ENCODE assay signal across 16 mouse cellular contexts in the genomic region with DNA sequence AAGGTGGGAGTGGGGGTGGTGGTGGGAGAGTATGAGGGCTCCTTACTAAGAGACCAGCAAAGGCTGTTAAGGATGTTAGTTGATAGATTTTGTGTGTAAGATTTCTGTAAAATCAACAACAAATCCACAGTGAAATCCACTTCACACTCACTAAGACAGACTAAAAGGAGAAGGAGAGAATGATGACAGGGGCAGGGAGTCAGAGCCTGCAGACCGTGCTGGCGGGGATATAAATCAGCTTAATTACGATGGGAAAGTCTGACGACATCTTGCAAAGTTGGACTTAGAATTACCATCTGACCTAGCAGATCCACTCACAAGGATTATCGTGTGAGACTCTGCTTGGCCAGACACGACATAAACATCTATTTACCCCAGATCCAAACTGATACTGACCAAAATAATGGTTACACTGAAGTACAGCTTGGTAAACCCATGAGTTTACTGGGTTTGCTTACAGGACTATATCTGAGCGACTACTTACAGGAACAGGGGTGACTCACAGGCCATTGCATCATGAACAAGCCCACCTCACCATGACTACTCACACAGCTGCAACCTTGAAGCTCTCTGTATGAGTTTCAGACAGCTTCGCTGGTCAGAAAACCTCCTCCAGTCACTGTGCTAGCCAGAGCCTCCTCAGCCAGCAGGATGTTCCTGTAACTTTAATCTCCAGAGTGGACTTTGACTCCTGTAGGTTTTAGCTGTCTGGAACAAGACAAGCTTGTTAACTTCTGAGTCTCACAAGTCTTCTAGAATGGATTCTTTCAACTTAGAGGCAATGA. TPM values are rescaled to one million over a fixed set of nuclear protein-coding genes. Genes with fewer than 3 reads are reported as not detected.
DNase-seq lines count a peak whose midpoint lies in the region; ATAC-seq and TF ChIP-seq lines count a peak whose summit lies in the region.
"Had no signal": no experiment of that assay in that cellular context is flagged by ENCODE, and none has a peak within 500 bp of the region (broad histone marks: within the 10 kb centered on the region; RNA-seq: fewer than 3 reads in every experiment).

No protein-coding gene starts in this region.

- H3K36me3 ChIP-seq in lung, embryonic 16.5 days (ENCODE audit: control insufficient read depth, insufficient read depth, low read length) = no peaks in the 10 kb centered on the region
- no peaks in the 10 kb centered on the region for H3K36me3 ChIP-seq in myocyte (ENCODE audit: control insufficient read depth, insufficient read depth)
- H3K36me3 ChIP-seq in liver, postnatal 0 days (replicated peaks; ENCODE audit: insufficient read depth, low read length) = no peaks in the 10 kb centered on the region
- H3K36me3 ChIP-seq: embryonic facial prominence, embryonic 12.5 days; forebrain, embryonic 12.5 days; hindbrain, embryonic 12.5 days; limb, embryonic 12.5 days; lung, embryonic 15.5 days; midbrain, embryonic 10.5 days had no signal

- no peaks in the 10 kb centered on the region for H3K79me2 ChIP-seq in myocyte (ENCODE audit: control insufficient read depth, insufficient read depth)

- no peak overlapping the region for H3ac ChIP-seq in myocyte (ENCODE audit: control insufficient read depth, insufficient read length)

- H3K9me3 ChIP-seq in lung, embryonic 16.5 days (ENCODE audit: control insufficient read depth, low read length) = no peaks in the 10 kb centered on the region
- no peaks in the 10 kb centered on the region for H3K9me3 ChIP-seq in liver, postnatal 0 days (ENCODE audit: low read length)
- H3K9me3 ChIP-seq: embryonic facial prominence, embryonic 12.5 days; forebrain, embryonic 12.5 days; hindbrain, embryonic 12.5 days; limb, embryonic 12.5 days; lung, embryonic 15.5 days; midbrain, embryonic 10.5 days had no signal

- 52% methylated on average over 8 of the region's 8 CpGs for WGBS in lung, embryonic 16.5 days
- 69% methylated on average over 8 of the region's 8 CpGs for WGBS in liver, postnatal 0 days (ENCODE audit: insufficient replicate concordance)

- no peak for TF ChIP-seq POLR2A in myocyte (IDR thresholded peaks at IDR 0.05; ENCODE audit: insufficient read length, low read depth)

- H3K4me1 ChIP-seq in lung, embryonic 16.5 days (replicated peaks; ENCODE audit: control insufficient read depth, insufficient read depth, low read length) = peaks cover 6% of the 10 kb centered on the region; the same call in 1 of the 2 replicates
- H3K4me1 ChIP-seq in liver, postnatal 0 days (ENCODE audit: insufficient read depth) = no peaks in the 10 kb centered on the region
- H3K4me1 ChIP-seq: embryonic facial prominence, embryonic 12.5 days; hindbrain, embryonic 12.5 days; limb, embryonic 12.5 days; midbrain, embryonic 10.5 days had no signal

- H3K4me3 ChIP-seq in lung, embryonic 16.5 days (ENCODE audit: low read length) = no peak overlapping the region
- H3K4me3 ChIP-seq in myocyte = no peak overlapping the region
- no peak overlapping the region for H3K4me3 ChIP-seq in liver, postnatal 0 days (ENCODE audit: low read depth, low read length)
- H3K4me3 ChIP-seq: embryonic facial prominence, embryonic 12.5 days; forebrain, embryonic 12.5 days; hindbrain, embryonic 12.5 days; limb, embryonic 12.5 days; lung, embryonic 15.5 days; midbrain, embryonic 10.5 days had no signal

- no peaks in the 10 kb centered on the region for H3K27me3 ChIP-seq in lung, embryonic 16.5 days (ENCODE audit: control insufficient read depth, insufficient read depth, low read depth, low read length)
- H3K27me3 ChIP-seq in myocyte (ENCODE audit: control insufficient read depth, insufficient read depth, insufficient read length) = no peaks in the 10 kb centered on the region
- H3K27me3 ChIP-seq in liver, postnatal 0 days (ENCODE audit: insufficient read depth, low read length) = no peaks in the 10 kb centered on the region
- H3K27me3 ChIP-seq: embryonic facial prominence, embryonic 12.5 days; forebrain, embryonic 12.5 days; hindbrain, embryonic 12.5 days; limb, embryonic 12.5 days; lung, embryonic 15.5 days had no signal

- no peak overlapping the region for H3K4me2 ChIP-seq in lung, embryonic 16.5 days (ENCODE audit: low read depth, low read length)
- H3K4me2 ChIP-seq in myocyte (ENCODE audit: low read depth) = peak overlapping the region; percentile 60
- no peak overlapping the region for H3K4me2 ChIP-seq in liver, postnatal 0 days (ENCODE audit: low read depth, low read length)
- H3K4me2 ChIP-seq: embryonic facial prominence, embryonic 12.5 days; forebrain, embryonic 12.5 days; hindbrain, embryonic 12.5 days; limb, embryonic 12.5 days; lung, embryonic 15.5 days had no signal

- no peak for DNase-seq in lung, adult 18-20 months
- peak; percentile 63 for DNase-seq in adrenal gland, adult 8-10 months
- DNase-seq in liver, postnatal 0 days = no peak
- DNase-seq in layer of hippocampus, postnatal 36 days = no peak
- no peak for DNase-seq in left cerebral cortex, adult 8-10 months (ENCODE audit: low spot score in 2 of 2)
- DNase-seq: cerebellum, adult 8-10 months; gastrocnemius, postnatal 14 days had no signal

- TF ChIP-seq EP300 in liver, postnatal 0 days (IDR thresholded peaks at IDR 0.05; ENCODE audit: low read depth) = no peak

- no peak for TF ChIP-seq CTCF in liver, postnatal 0 days (IDR thresholded peaks at IDR 0.05; ENCODE audit: low read depth)

- H3K9ac ChIP-seq in lung, embryonic 16.5 days (ENCODE audit: low read length) = no peak overlapping the region
- H3K9ac ChIP-seq in liver, postnatal 0 days (replicated peaks) = no peak overlapping the region
- H3K9ac ChIP-seq: embryonic facial prominence, embryonic 12.5 days; forebrain, embryonic 12.5 days; hindbrain, embryonic 12.5 days; limb, embryonic 12.5 days; lung, embryonic 15.5 days had no signal

- H3K27ac ChIP-seq in lung, embryonic 16.5 days (ENCODE audit: low read length) = 0 out of 2 replicates have a peak overlapping the region, but pooled peaks have one; percentile 6
- no peak overlapping the region for H3K27ac ChIP-seq in liver, postnatal 0 days (ENCODE audit: low read depth)
- H3K27ac ChIP-seq: embryonic facial prominence, embryonic 12.5 days; forebrain, embryonic 12.5 days; hindbrain, embryonic 12.5 days; limb, embryonic 12.5 days; lung, embryonic 15.5 days; midbrain, embryonic 10.5 days had no signal

- ATAC-seq in lung, embryonic 16.5 days (ENCODE audit: low read depth) = no peak
- ATAC-seq in granulocyte monocyte progenitor cell, adult 5-6 weeks (replicated peaks; ENCODE audit: poor library complexity, severe bottlenecking) = peak; percentile 27; the same call in 1 of the 2 replicates
- ATAC-seq in liver, postnatal 0 days = no peak

TF ChIP-seq in myocyte, 11 proteins besides CTCF, POLR2A, EP300 and RAD21:
- no peak for TF ChIP-seq SRF (IDR thresholded peaks at IDR 0.05; ENCODE audit: control insufficient read depth, insufficient read length, low read depth)
- peak in 2 of 3 experiments; percentile 23 to 32 for TF ChIP-seq MYOG (IDR thresholded peaks at IDR 0.05; ENCODE audit: control insufficient read depth in 1 of 3, insufficient read depth in 1 of 3, insufficient read length in 2 of 3, low read depth in 2 of 3)
- TF ChIP-seq CEBPB (IDR thresholded peaks at IDR 0.05; ENCODE audit: insufficient read depth, poor library complexity, severe bottlenecking) = peak; percentile 93
- no peak for TF ChIP-seq MAX (IDR thresholded peaks at IDR 0.05; ENCODE audit: low read depth)
- TF ChIP-seq POLR2AphosphoS2 (IDR thresholded peaks at IDR 0.05; ENCODE audit: insufficient read length, low read depth) = no peak
- TF ChIP-seq MYOD1 (IDR thresholded peaks at IDR 0.05; ENCODE audit: control insufficient read depth in 1 of 3, insufficient read length in 2 of 3, low read depth in 2 of 3) = peak in 2 of 3 experiments; percentile 45 to 70

RNA-seq across cellular contexts. Expression of a gene that starts 50.5 kb away (rescaled TPM):
- polyA plus RNA-seq in lung, embryonic 16.5 days (2015; fragmentation: Nextera tagmentation; extraction: Ambion mirVana) = 109 and 113 TPM in 2 replicates
- total RNA-seq in adrenal gland, adult 8-10 months (2022) = 10 to 100 TPM; 22.5 to 31.6 (median 27.9) TPM
- total RNA-seq in granulocyte monocyte progenitor cell, adult 5-6 weeks (2014; fragmentation: Nextera tagmentation) = not detected in 2 replicates
- 0.82 TPM in 1 of 2 replicates, not detected in the other for total RNA-seq in granulocyte monocyte progenitor cell, adult 5-6 weeks (2017)
- 1.1 TPM for polyA plus RNA-seq in myocyte (2012; fragmentation: generic; extraction: Trizol)
- 2.5 and 3.2 TPM in 2 replicates for polyA plus RNA-seq in liver, postnatal 0 days (2015; fragmentation: Nextera tagmentation; extraction: Ambion mirVana)
- 1 to 10 TPM; 4.5 to 4.8 TPM for total RNA-seq in layer of hippocampus, postnatal 36 days (2021)
- 1 to 10 TPM; 2.9 to 3.3 (median 3.2) TPM for total RNA-seq in left cerebral cortex, adult 8-10 months (2022)

Comparison
In these comparisons a context has a peak if more than half of its experiments do, and no peak if none do; other contexts are left out.
1. RNA of a gene that starts 50.5 kb away (total RNA-seq): 22.5 to 31.6 TPM in adrenal gland, adult 8-10 months; 4.5 to 4.8 TPM in layer of hippocampus, postnatal 36 days, 2.9 to 3.3 TPM in left cerebral cortex, adult 8-10 months and 0.82 TPM in granulocyte monocyte progenitor cell, adult 5-6 weeks; every median in the first group is over 4 times any median in the second.